Mouse (Mus musculus) E14TG2a.4 (cell line): ENCODE measurements around the gene Mrps35.

Source experiments
- CTCF ChIP-seq: conservative IDR thresholded peaks from 2 replicates; pipeline ENCODE4 v1.5.1; 2014; ENCODE audit warnings: low read length
- POU5F1 ChIP-seq: IDR thresholded peaks from 2 replicates; pipeline ENCODE4 v1.6.1; 2014; ENCODE audit warnings: low read length, borderline replicate concordance

DNA sequence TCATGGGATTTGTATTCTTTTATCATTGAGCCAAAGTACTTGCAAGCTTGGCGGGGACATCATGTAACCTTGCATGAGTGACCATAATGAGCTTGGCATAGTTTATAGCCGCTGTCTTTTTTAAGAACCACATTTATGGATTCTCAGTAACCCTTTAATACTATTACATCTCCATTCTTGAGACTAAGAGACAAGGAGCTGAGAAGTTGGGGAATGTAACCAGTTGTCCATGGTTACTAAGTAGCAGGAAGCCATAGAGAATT lies 19.5 kb upstream of the Mrps35 start:
- TF ChIP-seq CTCF (no peak), POU5F1 (no peak)
